Mouse (Mus musculus): ENCODE measurements around the gene Dixdc1. TPM values are rescaled to one million over a fixed set of nuclear protein-coding genes. Genes with fewer than 3 reads are reported as not detected.

Gene Dixdc1
- 26.9 TPM for polyA plus RNA-seq (2014; fragmentation: Illumina TruSeq; extraction: RNeasy Lipid Tissue Mini Kit (QIAGEN cat#74804); ENCODE audit: low read depth, low replicate concordance)

GRCm38 (mm10) chr9:50738914-50739870, at the start of gene Dixdc1:
TSS of gene Dixdc1 (minus strand) at chr9:50739517.

GRCm38 (mm10) chr9:50774991-50775612, 35.8 kb upstream of the Dixdc1 start, which contains the start of the genes Alg9 and 1110032A03Rik:
TSS of gene Alg9 (plus strand) at chr9:50775019.
TSS of gene 1110032A03Rik (minus strand) at chr9:50775520.

GRCm38 (mm10) chr9:50768107-50769002, 29.0 kb upstream of the Dixdc1 start, which contains the start of gene Fdxacb1:
TSS of gene Fdxacb1 (plus strand) at chr9:50768236.

GRCm38 (mm10) chr9:50752054-50752602, 12.8 kb upstream of the Dixdc1 start, which contains the start of gene Hspb2:
TSS of gene Hspb2 (minus strand) at chr9:50752354.

GRCm38 (mm10) chr9:50751323-50751722, 12.0 kb upstream of the Dixdc1 start, which contains the start of gene Cryab:
TSS of gene Cryab (plus strand) at chr9:50751325.

GRCm38 (mm10) chr9:50746214-50746677, 6.9 kb upstream of the Dixdc1 start, which contains the start of gene 2310030G06Rik:
TSS of gene 2310030G06Rik (minus strand) at chr9:50746536.

GRCm38 (mm10) chr9:50659392-50660217, 79.7 kb downstream of the Dixdc1 start, which contains the start of gene Dlat:
TSS of gene Dlat (minus strand) at chr9:50659780.

GRCm38 (mm10) chr9:50616766-50617603, 122.3 kb downstream of the Dixdc1 start, which contains the start of the genes Pih1d2 and Nkapd1:
TSS of gene Pih1d2 (plus strand) at chr9:50617321.
TSS of gene Nkapd1 (minus strand) at chr9:50617464.

Other genes with a start within 250 kb of the Dixdc1 start
- not detected for gene Plet1, start 245.0 kb downstream of the Dixdc1 start, polyA plus RNA-seq (2014; fragmentation: Illumina TruSeq; extraction: RNeasy Lipid Tissue Mini Kit (QIAGEN cat#74804); ENCODE audit: low read depth, low replicate concordance)
- 24.8 TPM for gene Pts, start 210.8 kb downstream of the Dixdc1 start, polyA plus RNA-seq (2014; fragmentation: Illumina TruSeq; extraction: RNeasy Lipid Tissue Mini Kit (QIAGEN cat#74804); ENCODE audit: low read depth, low replicate concordance)
- gene Il18, start 184.7 kb downstream of the Dixdc1 start, polyA plus RNA-seq (2014; fragmentation: Illumina TruSeq; extraction: RNeasy Lipid Tissue Mini Kit (QIAGEN cat#74804); ENCODE audit: low read depth, low replicate concordance) = 7.0 TPM
- 1.7 TPM for gene Bco2, start 184.3 kb downstream of the Dixdc1 start, polyA plus RNA-seq (2014; fragmentation: Illumina TruSeq; extraction: RNeasy Lipid Tissue Mini Kit (QIAGEN cat#74804); ENCODE audit: low read depth, low replicate concordance)
- gene Tex12, start 178.2 kb downstream of the Dixdc1 start, polyA plus RNA-seq (2014; fragmentation: Illumina TruSeq; extraction: RNeasy Lipid Tissue Mini Kit (QIAGEN cat#74804); ENCODE audit: low read depth, low replicate concordance) = 102 TPM
- gene Sdhd, start 135.7 kb downstream of the Dixdc1 start, polyA plus RNA-seq (2014; fragmentation: Illumina TruSeq; extraction: RNeasy Lipid Tissue Mini Kit (QIAGEN cat#74804); ENCODE audit: low read depth, low replicate concordance) = 60.8 TPM
- 229 TPM for gene Timm8b, start 135.6 kb downstream of the Dixdc1 start, polyA plus RNA-seq (2014; fragmentation: Illumina TruSeq; extraction: RNeasy Lipid Tissue Mini Kit (QIAGEN cat#74804); ENCODE audit: low read depth, low replicate concordance)
- gene Pih1d2, start 122.2 kb downstream of the Dixdc1 start, polyA plus RNA-seq (2014; fragmentation: Illumina TruSeq; extraction: RNeasy Lipid Tissue Mini Kit (QIAGEN cat#74804); ENCODE audit: low read depth, low replicate concordance) = 122 TPM
- gene Nkapd1, start 122.1 kb downstream of the Dixdc1 start, polyA plus RNA-seq (2014; fragmentation: Illumina TruSeq; extraction: RNeasy Lipid Tissue Mini Kit (QIAGEN cat#74804); ENCODE audit: low read depth, low replicate concordance) = 58.4 TPM
- 146 TPM for gene Dlat, start 79.7 kb downstream of the Dixdc1 start, polyA plus RNA-seq (2014; fragmentation: Illumina TruSeq; extraction: RNeasy Lipid Tissue Mini Kit (QIAGEN cat#74804); ENCODE audit: low read depth, low replicate concordance)
- gene 2310030G06Rik, start 7.0 kb upstream of the Dixdc1 start, polyA plus RNA-seq (2014; fragmentation: Illumina TruSeq; extraction: RNeasy Lipid Tissue Mini Kit (QIAGEN cat#74804); ENCODE audit: low read depth, low replicate concordance) = 2.8 TPM
- 0.59 TPM for gene Cryab, start 11.8 kb upstream of the Dixdc1 start, polyA plus RNA-seq (2014; fragmentation: Illumina TruSeq; extraction: RNeasy Lipid Tissue Mini Kit (QIAGEN cat#74804); ENCODE audit: low read depth, low replicate concordance)
- gene Hspb2, start 12.8 kb upstream of the Dixdc1 start, polyA plus RNA-seq (2014; fragmentation: Illumina TruSeq; extraction: RNeasy Lipid Tissue Mini Kit (QIAGEN cat#74804); ENCODE audit: low read depth, low replicate concordance) = not detected
- 6.0 TPM for gene Fdxacb1, start 28.7 kb upstream of the Dixdc1 start, polyA plus RNA-seq (2014; fragmentation: Illumina TruSeq; extraction: RNeasy Lipid Tissue Mini Kit (QIAGEN cat#74804); ENCODE audit: low read depth, low replicate concordance)
- 18.6 TPM for gene Alg9, start 35.5 kb upstream of the Dixdc1 start, polyA plus RNA-seq (2014; fragmentation: Illumina TruSeq; extraction: RNeasy Lipid Tissue Mini Kit (QIAGEN cat#74804); ENCODE audit: low read depth, low replicate concordance)
- 1,021 TPM for gene 1110032A03Rik, start 36.0 kb upstream of the Dixdc1 start, polyA plus RNA-seq (2014; fragmentation: Illumina TruSeq; extraction: RNeasy Lipid Tissue Mini Kit (QIAGEN cat#74804); ENCODE audit: low read depth, low replicate concordance)
- gene Ppp2r1b, start 105.8 kb upstream of the Dixdc1 start, polyA plus RNA-seq (2014; fragmentation: Illumina TruSeq; extraction: RNeasy Lipid Tissue Mini Kit (QIAGEN cat#74804); ENCODE audit: low read depth, low replicate concordance) = 126 TPM

All from testis, adult 10 weeks (tissue).